Mouse (Mus musculus): ENCODE measurements at regions not wholly inside any gene's neighbourhood (a gene's known extent, or its start where the extent isn't known, plus 50 kb on each side); places are given as distances from the start of the nearest gene placed in this dataset.

GRCm38 (mm10) chr10:9296055-9296454, 379.0 kb downstream of the Samd5 start:
- no peak for DNase-seq (ENCODE audit: low spot score in 2 of 2)

GRCm38 (mm10) chr10:9295269-9295668, 379.7 kb downstream of the Samd5 start:
- no peak for DNase-seq (ENCODE audit: low spot score in 2 of 2)

DNA sequence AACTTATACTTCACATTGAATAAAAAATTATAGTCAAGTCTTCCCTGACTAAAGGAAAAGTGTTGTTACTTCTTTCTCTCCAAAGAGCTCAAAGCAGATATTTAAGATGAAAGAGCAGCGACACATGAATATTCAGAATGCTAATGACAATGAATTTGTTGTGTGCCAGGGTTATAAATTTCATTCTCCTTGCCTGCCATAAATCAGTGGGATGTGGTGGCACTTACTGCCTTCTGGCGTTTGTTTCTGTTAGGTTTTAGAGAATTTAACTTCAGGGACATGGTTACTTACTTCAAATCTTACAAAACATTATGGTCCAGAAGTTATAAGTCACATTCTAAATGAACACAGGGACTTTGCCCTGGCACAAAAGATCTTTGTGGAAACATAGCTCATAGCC, 380.4 kb downstream of the Samd5 start:
- no peak for DNase-seq (ENCODE audit: low spot score in 2 of 2)

- DNase-seq (ENCODE audit: low spot score in 2 of 2): peak in 1 of 2 experiments; percentile 10
Measured at GRCm38 (mm10) chr10:9291456-9292146, 383.4 kb downstream of the Samd5 start.

GRCm38 (mm10) chr10:9272940-9273339, 387.1 kb upstream of the Sash1 start:
- DNase-seq (ENCODE audit: low spot score in 2 of 2): no peak

GRCm38 (mm10) chr10:9272243-9272642, 386.4 kb upstream of the Sash1 start:
- no peak for DNase-seq (ENCODE audit: low spot score in 2 of 2)

DNA sequence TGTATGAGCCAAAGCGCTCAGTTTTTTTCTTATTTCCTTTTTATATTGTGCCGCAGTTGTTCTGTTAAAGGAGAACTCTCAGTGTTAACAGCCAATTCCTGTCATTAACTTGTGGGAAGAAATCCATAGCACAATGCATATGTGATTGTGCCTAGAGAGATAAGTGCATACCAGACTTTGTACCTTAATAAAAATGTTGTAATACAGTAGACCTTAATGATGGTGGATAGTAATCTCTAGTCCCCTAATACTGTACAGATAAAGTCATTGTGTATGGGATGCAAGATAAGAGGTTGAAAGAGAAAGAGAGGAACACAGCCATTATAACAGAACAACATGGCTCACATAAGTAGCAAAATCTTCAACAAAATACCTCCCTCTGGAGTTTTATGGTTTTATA, 379.7 kb upstream of the Sash1 start:
- no peak for DNase-seq (ENCODE audit: low spot score in 2 of 2)

DNA sequence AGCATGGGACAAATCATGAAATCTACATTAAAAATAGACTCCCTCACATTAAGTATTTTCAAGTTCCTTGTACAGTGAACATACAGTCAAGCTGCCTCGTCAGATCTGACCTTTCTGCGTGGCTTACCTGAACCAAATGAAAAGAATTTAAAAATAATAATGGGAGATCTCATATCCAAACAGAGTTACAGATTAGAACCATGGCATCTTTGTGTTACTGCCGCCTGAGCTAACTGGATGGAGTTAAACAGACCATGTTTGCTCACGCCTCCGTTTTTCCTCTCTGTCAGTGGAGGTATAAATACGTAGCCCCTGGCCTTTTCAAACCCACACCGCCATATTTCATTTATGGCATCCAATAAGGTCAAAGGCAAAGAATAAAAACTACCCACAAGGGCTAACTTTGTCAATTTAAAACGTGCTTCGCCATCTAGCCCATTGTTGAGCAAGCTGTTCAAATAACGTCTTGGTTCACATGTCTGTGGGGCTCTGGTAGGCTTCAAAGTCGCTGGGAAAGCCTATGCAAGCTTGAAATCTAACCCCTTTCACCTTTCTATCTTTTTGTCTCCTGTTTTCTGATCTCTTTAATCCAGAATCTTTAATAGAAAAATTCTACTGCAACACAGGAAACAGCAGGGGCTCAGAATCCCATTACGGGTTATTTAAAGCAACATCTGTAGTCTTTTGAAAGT, 378.6 kb upstream of the Sash1 start:
- DNase-seq (ENCODE audit: low spot score in 2 of 2): no peak

DNA sequence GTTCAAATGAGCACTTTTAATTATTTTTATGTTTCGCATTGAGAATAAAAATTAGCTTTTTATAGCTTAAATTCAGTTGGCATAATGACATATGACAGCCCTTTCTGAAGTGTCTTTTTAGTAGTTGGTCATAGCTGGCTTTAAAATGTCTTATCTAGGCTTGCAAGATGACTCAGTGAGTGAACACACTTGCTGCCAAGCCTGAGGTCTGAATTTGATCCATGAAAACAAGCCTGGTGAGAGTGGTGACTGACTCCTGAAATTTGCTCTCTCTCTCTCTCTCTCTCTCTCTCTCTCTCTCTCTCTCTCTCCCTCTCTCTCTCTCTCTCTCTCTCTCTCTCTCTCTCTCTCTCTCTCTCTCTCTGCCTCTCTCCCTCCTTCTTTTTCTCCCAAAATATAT, 372.8 kb upstream of the Sash1 start:
- DNase-seq (ENCODE audit: low spot score in 2 of 2): no peak

GRCm38 (mm10) chr10:9252941-9253217, 367.0 kb upstream of the Sash1 start:
- no peak for DNase-seq (ENCODE audit: low spot score in 2 of 2)

GRCm38 (mm10) chr10:9252120-9252940, 366.5 kb upstream of the Sash1 start:
- no peak for DNase-seq (ENCODE audit: low spot score in 2 of 2)

DNA sequence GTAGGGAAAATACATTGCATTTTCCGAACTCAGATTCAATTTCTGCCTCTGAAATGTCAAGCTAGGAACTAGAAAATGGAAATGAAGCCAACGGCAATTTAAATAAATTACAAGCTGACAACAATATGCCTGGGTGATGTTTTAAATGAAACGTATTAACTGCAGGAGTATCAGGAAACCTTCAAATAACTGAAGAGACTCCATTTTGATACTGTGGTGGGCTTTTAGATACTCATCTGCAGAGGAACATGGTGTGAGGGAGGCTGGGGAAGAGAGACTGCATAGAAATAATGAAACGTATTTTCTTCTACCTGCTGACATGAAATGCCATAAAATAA, 357.4 kb upstream of the Sash1 start:
- DNase-seq (ENCODE audit: low spot score in 2 of 2): no peak

GRCm38 (mm10) chr10:9242596-9243280, 356.9 kb upstream of the Sash1 start:
- no peak for DNase-seq (ENCODE audit: low spot score in 2 of 2)

- DNase-seq (ENCODE audit: low spot score in 2 of 2): peak; percentile 41 to 48
Measured at GRCm38 (mm10) chr10:9239956-9240355, 354.1 kb upstream of the Sash1 start.

DNA sequence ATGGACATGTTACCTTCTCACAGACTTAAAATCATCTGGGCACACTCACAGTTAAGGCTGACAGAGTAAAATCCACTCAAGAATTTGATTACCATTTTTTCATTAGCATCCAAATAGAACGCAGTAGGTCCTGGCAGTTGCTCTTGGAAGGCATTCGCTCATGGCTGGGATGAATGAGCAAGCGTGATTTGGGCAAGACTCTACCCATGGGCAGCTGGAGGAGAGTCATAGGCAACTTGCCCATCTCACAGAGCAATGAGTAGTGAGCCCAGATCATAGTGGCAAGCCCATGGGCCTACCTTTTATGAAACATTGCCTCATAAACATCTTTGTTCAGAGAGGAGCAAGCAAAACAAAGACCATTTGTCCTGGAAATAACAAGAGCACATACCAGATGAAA, 345.9 kb upstream of the Sash1 start:
- no peak for DNase-seq (ENCODE audit: low spot score in 2 of 2)

DNA sequence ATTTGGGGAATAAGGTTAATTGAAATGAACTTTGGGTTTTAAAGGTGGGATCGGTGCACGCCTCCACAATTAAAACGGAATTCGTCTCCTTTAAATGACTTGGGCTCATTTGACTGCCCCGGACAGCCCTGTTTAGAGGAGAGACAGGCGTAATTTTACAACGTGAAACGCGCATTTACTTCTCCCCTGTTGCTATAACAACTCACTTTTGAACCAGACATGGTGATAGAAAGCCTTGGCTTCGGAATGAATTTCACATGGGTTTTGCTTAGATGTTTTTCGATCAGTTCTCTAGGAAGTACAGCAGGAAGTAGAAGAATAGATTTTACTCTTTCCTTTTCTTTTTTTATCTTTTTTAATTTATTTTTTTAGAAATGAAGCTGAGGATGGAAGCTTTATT, 343.2 kb upstream of the Sash1 start:
- DNase-seq (ENCODE audit: low spot score in 2 of 2): no peak

GRCm38 (mm10) chr10:9227361-9227760, 341.5 kb upstream of the Sash1 start:
- no peak for DNase-seq (ENCODE audit: low spot score in 2 of 2)

DNA sequence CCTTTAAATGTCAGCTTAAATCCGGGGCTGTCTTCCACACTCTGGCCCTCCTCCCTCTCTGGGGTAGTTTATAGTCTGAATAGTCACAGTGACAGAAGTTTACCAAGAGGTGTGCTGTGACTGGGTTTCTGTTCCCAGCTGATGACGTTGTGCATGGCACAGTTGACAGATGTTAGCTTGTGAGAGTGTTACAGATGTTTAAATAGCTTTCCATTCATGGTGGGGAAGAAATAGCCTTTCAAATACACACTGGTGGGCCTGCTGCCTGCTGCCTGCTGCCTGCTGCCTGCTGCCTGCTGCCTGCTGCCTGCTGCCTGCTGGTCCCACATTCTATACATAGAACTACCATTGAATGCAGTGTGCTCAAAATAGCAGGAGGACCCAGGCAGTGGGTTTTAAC, 324.8 kb upstream of the Sash1 start:
- peak in 1 of 2 experiments; percentile 21 for DNase-seq (ENCODE audit: low spot score in 2 of 2)

- DNase-seq (ENCODE audit: low spot score in 2 of 2): peak; percentile 64 to 66
Measured at GRCm38 (mm10) chr10:9204096-9204495, 318.2 kb upstream of the Sash1 start.

- peak in 1 of 2 experiments; percentile 14 for DNase-seq (ENCODE audit: low spot score in 2 of 2)
Measured at GRCm38 (mm10) chr10:9203323-9203722, 317.5 kb upstream of the Sash1 start.

- DNase-seq (ENCODE audit: low spot score in 2 of 2): no peak
Measured at GRCm38 (mm10) chr10:9202922-9203321, 317.1 kb upstream of the Sash1 start.

- no peak for DNase-seq (ENCODE audit: low spot score in 2 of 2)
Measured at GRCm38 (mm10) chr10:9174997-9175396, 289.1 kb upstream of the Sash1 start.

Measured in right cerebral cortex, adult 2 months (tissue).